Mouse (Mus musculus) ES-Bruce4 (cell line): ENCODE data around the gene Ttc7b. TPM values are rescaled to one million over a fixed set of nuclear protein-coding genes. Genes with fewer than 3 reads are reported as not detected.

ENCODE experiments used
- H3K27ac ChIP-seq: 2 replicates; pipeline ENCODE4 v1.5.1; 2012; ENCODE audit warnings: low read length, inconsistent platforms; ENCODE audit not compliant: insufficient read depth
- H3K27me3 ChIP-seq: 2 replicates; pipeline ENCODE4 v1.6.1; 2012; ENCODE audit warnings: mild to moderate bottlenecking, low read length, inconsistent platforms; ENCODE audit not compliant: control insufficient read depth, poor library complexity, insufficient read depth, severe bottlenecking
- H3K36me3 ChIP-seq: 2 replicates; pipeline ENCODE4 v1.6.1; 2012; ENCODE audit warnings: inconsistent platforms, mild to moderate bottlenecking, low read length, moderate library complexity; ENCODE audit not compliant: control insufficient read depth, poor library complexity, insufficient read depth, severe bottlenecking
- H3K4me1 ChIP-seq: one replicate; pipeline ENCODE4 v1.8.1; 2011; ENCODE audit warnings: low read length; ENCODE audit not compliant: control insufficient read depth, insufficient read depth
- H3K4me3 ChIP-seq: 2 replicates; pipeline ENCODE4 v1.5.1; 2011; ENCODE audit warnings: low read depth, mild to moderate bottlenecking, low read length
- H3K9ac ChIP-seq: 2 replicates; pipeline ENCODE4 v1.6.1; 2012; ENCODE audit warnings: low read depth, mild to moderate bottlenecking, inconsistent platforms; ENCODE audit not compliant: poor library complexity, severe bottlenecking
- H3K9me3 ChIP-seq: replicated peaks from 2 replicates; pipeline ENCODE4 v1.6.1; 2012; ENCODE audit warnings: mild to moderate bottlenecking, low read length, inconsistent platforms; ENCODE audit not compliant: control insufficient read depth, poor library complexity, insufficient read depth, severe bottlenecking
- CTCF ChIP-seq: IDR thresholded peaks from one replicate; pipeline ENCODE4 v1.8.1; 2011; ENCODE audit warnings: low read depth, low read length
- EP300 ChIP-seq: IDR thresholded peaks from 2 replicates; pipeline ENCODE4 v1.6.1; 2011; ENCODE audit warnings: low read depth, low read length; ENCODE audit not compliant: insufficient read depth
- POLR2A ChIP-seq: IDR thresholded peaks from one replicate; pipeline ENCODE4 v1.8.1; 2011; ENCODE audit warnings: low read length; ENCODE audit not compliant: insufficient read depth
- polyA plus RNA-seq: library from polyadenylated mRNA; stranded (reverse); fragments of >200 nt; gene quantifications from 2 replicates; pipeline ENCODE4 v1.2.4, GENCODE M21; 2011; ENCODE audit warnings: low read depth; ENCODE audit not compliant: missing spikeins, insufficient read depth, insufficient read length

Gene Ttc7b
- polyA plus RNA-seq, 1 experiment: 61.1 TPM

GRCm38 (mm10) chr12:100282025-100282885 is 238.4 kb downstream of the Ttc7b start:
- H3K36me3 ChIP-seq: no peaks in the 10 kb centered on the region
- H3K27ac ChIP-seq: no peak overlapping the region
- no peak overlapping the region for H3K9ac ChIP-seq
- H3K9me3 ChIP-seq: no peaks in the 10 kb centered on the region
- no peak overlapping the region for H3K4me3 ChIP-seq
- no peak for TF ChIP-seq CTCF
- TF ChIP-seq POLR2A: no peak
- no peak for TF ChIP-seq EP300
- no peaks in the 10 kb centered on the region for H3K27me3 ChIP-seq
- peaks cover 2% of the 10 kb centered on the region for H3K4me1 ChIP-seq

- no peaks in the 10 kb centered on the region for H3K9me3 ChIP-seq
- no peak overlapping the region for H3K4me3 ChIP-seq
- H3K27me3 ChIP-seq: no peaks in the 10 kb centered on the region
- no peak overlapping the region for H3K9ac ChIP-seq
- peaks cover 2% of the 10 kb centered on the region for H3K4me1 ChIP-seq
- TF ChIP-seq EP300 (no peak), CTCF (no peak), POLR2A (no peak)
- H3K36me3 ChIP-seq: no peaks in the 10 kb centered on the region
- no peak overlapping the region for H3K27ac ChIP-seq
Measured at GRCm38 (mm10) chr12:100280972-100281794, 239.4 kb downstream of the Ttc7b start.

- no peak overlapping the region for H3K4me3 ChIP-seq
- H3K27me3 ChIP-seq: no peaks in the 10 kb centered on the region
- peaks cover 2% of the 10 kb centered on the region for H3K4me1 ChIP-seq
- no peaks in the 10 kb centered on the region for H3K36me3 ChIP-seq
- no peaks in the 10 kb centered on the region for H3K9me3 ChIP-seq
- H3K27ac ChIP-seq: no peak overlapping the region
- TF ChIP-seq EP300: no peak
- TF ChIP-seq POLR2A: no peak
- TF ChIP-seq CTCF: no peak
- no peak overlapping the region for H3K9ac ChIP-seq
Measured at GRCm38 (mm10) chr12:100279898-100280297, 240.7 kb downstream of the Ttc7b start.

- TF ChIP-seq CTCF (no peak), POLR2A (no peak), EP300 (no peak)
- Histone ChIP-seq H3K9ac (no peak overlapping the region), H3K27me3 (no peaks in the 10 kb centered on the region), H3K9me3 (no peaks in the 10 kb centered on the region), H3K27ac (no peak overlapping the region), H3K4me3 (no peak overlapping the region), H3K36me3 (no peaks in the 10 kb centered on the region), H3K4me1 (peaks cover 2% of the 10 kb centered on the region)
Measured at GRCm38 (mm10) chr12:100278358-100278757, 242.3 kb downstream of the Ttc7b start.

- Histone ChIP-seq H3K4me1 (peaks cover 2% of the 10 kb centered on the region), H3K36me3 (no peaks in the 10 kb centered on the region), H3K27ac (no peak overlapping the region), H3K9me3 (no peaks in the 10 kb centered on the region), H3K4me3 (no peak overlapping the region), H3K27me3 (no peaks in the 10 kb centered on the region), H3K9ac (no peak overlapping the region)
- TF ChIP-seq EP300 (no peak), CTCF (no peak), POLR2A (no peak)
Measured at GRCm38 (mm10) chr12:100277534-100277905, 243.1 kb downstream of the Ttc7b start.
